Mouse (Mus musculus) ES-E14 (cell line): ENCODE measurements at regions not wholly inside any gene's neighbourhood (a gene's known extent, or its start where the extent isn't known, plus 50 kb on each side); places are given as distances from the start of the nearest gene placed in this dataset.

Experiments used
- DNase-seq: peaks from one replicate; pipeline ENCODE4 v3.0.0-alpha.2; 2013; ENCODE audit warnings: low read depth, low spot score
- H3K27ac ChIP-seq: 2 replicates; pipeline ENCODE4 v1.5.1; 2012; ENCODE audit warnings: low read depth, mild to moderate bottlenecking, low read length, moderate library complexity, mixed read lengths; ENCODE audit not compliant: poor library complexity, insufficient read depth, severe bottlenecking
- H3K36me3 ChIP-seq: 2 replicates; pipeline ENCODE4 v1.6.1; 2012; ENCODE audit warnings: mild to moderate bottlenecking, low read length, moderate library complexity, mixed read lengths; ENCODE audit not compliant: control insufficient read depth, poor library complexity, insufficient read depth, severe bottlenecking
- H3K4me1 ChIP-seq, 2 experiments: fragments of 150-350 bp in 1 of 2; sonication (generic) in 1 of 2; 2 replicates each; pipeline ENCODE4 v1.6.1; 2012; ENCODE audit warnings: low read length in 2 of 2, mild to moderate bottlenecking in 1 of 2, mixed read lengths in 1 of 2; ENCODE audit not compliant: control insufficient read depth in 2 of 2, insufficient read depth in 2 of 2, poor library complexity in 1 of 2
- H3K4me3 ChIP-seq, 2 experiments: fragments of 150-350 bp in 1 of 2; sonication (generic) in 1 of 2; 2 replicates each; pipeline ENCODE4 v1.5.1; 2012; ENCODE audit warnings: low read length in 2 of 2, low read depth in 1 of 2, mild to moderate bottlenecking in 1 of 2, mixed read lengths in 1 of 2; ENCODE audit not compliant: insufficient read depth in 1 of 2, poor library complexity in 1 of 2, severe bottlenecking in 1 of 2
- H3K9ac ChIP-seq: 2 replicates; pipeline ENCODE4 v1.6.1; 2012; ENCODE audit warnings: low read depth, mild to moderate bottlenecking, low read length, mixed read lengths; ENCODE audit not compliant: poor library complexity, insufficient read depth, severe bottlenecking
- H3K9me3 ChIP-seq: fragments of 150-350 bp; sonication (generic); 2 replicates; pipeline ENCODE4 v1.6.1; 2012; ENCODE audit warnings: low read depth, mild to moderate bottlenecking, low read length; ENCODE audit not compliant: control insufficient read depth, insufficient read depth
- CHD2 ChIP-seq: IDR thresholded peaks from 2 replicates; pipeline ENCODE4 v1.6.1; 2014; ENCODE audit warnings: mild to moderate bottlenecking, low read depth, low read length, inconsistent platforms
- HCFC1 ChIP-seq: IDR thresholded peaks from 2 replicates; pipeline ENCODE4 v1.6.1; 2012; ENCODE audit warnings: low read length, inconsistent platforms, borderline replicate concordance; ENCODE audit not compliant: insufficient read depth
- MAFK ChIP-seq: IDR thresholded peaks from 2 replicates; pipeline ENCODE4 v1.6.1; 2014; ENCODE audit warnings: mild to moderate bottlenecking, low read depth, low read length, inconsistent platforms; ENCODE audit not compliant: insufficient read depth
- ZC3H11A ChIP-seq: IDR thresholded peaks from 2 replicates; pipeline ENCODE4 v1.6.1; 2012; ENCODE audit warnings: low read depth, mild to moderate bottlenecking, inconsistent platforms, low read length, borderline replicate concordance
- ZNF384 ChIP-seq: IDR thresholded peaks from 2 replicates; pipeline ENCODE4 v1.6.1; 2012; ENCODE audit warnings: low read depth, low read length, inconsistent platforms
- in situ Hi-C, 2 experiments: fragments of 600-800 bp; cut with MboI; formaldehyde crosslinking; loops; one replicate each; pipeline ENCODE4 v1.15.1; 2025; ENCODE audit warnings: low sequenced_read_pairs in 2 of 2, inconsistent platforms in 1 of 2; ENCODE audit not compliant: unreplicated experiment in 2 of 2

GRCm38 (mm10) chrX:99574441-99575103 lies 103.5 kb upstream of the Pja1 start:
- H3K36me3 ChIP-seq: no peaks in the 10 kb centered on the region
- no peaks in the 10 kb centered on the region for H3K4me1 ChIP-seq
- TF ChIP-seq ZC3H11A: 0 out of 2 replicates have a peak, but pooled peaks have one; percentile 5
- TF ChIP-seq HCFC1: no peak
- H3K9me3 ChIP-seq: no peaks in the 10 kb centered on the region
- in situ Hi-C loops: loop anchor here (5.0 to 25.0 kb wide), 2 partner anchors 437 kb away; partner anchors contain the start of gene Efnb1 (in 2 of the 2)
- no peak overlapping the region for H3K27ac ChIP-seq
- DNase-seq: no peak
- H3K4me3 ChIP-seq: no peak overlapping the region
- no peak overlapping the region for H3K9ac ChIP-seq

GRCm38 (mm10) chrX:99570161-99570560 lies 99.1 kb upstream of the Pja1 start:
- no peak overlapping the region for H3K27ac ChIP-seq
- H3K4me1 ChIP-seq: peaks cover 0 to 3% of the 10 kb centered on the region in 2 experiments; a peak in 1 of 4 replicates
- no peak overlapping the region for H3K4me3 ChIP-seq
- no peak for DNase-seq
- no peaks in the 10 kb centered on the region for H3K36me3 ChIP-seq
- no peaks in the 10 kb centered on the region for H3K9me3 ChIP-seq
- in situ Hi-C loops: loop anchor here in 1 of 2 experiments (5.0 kb wide), 1 partner anchor 433 kb away; the partner anchor contains the start of gene Efnb1
- H3K9ac ChIP-seq: no peak overlapping the region
- TF ChIP-seq ZC3H11A (no peak), CHD2 (no peak), HCFC1 (no peak), MAFK (no peak), ZNF384 (no peak)

- Histone ChIP-seq H3K9ac (no peak overlapping the region), H3K27ac (no peak overlapping the region), H3K36me3 (no peaks in the 10 kb centered on the region), H3K4me3 (no peak overlapping the region), H3K4me1 (peaks cover 0 to 3% of the 10 kb centered on the region in 2 experiments; a peak in 1 of 4 replicates), H3K9me3 (no peaks in the 10 kb centered on the region)
- TF ChIP-seq CHD2 (no peak), MAFK (no peak), ZNF384 (no peak), ZC3H11A (no peak), HCFC1 (no peak)
- DNase-seq: no peak
- in situ Hi-C loops: no loop called here
Observed at GRCm38 (mm10) chrX:99568244-99568643, 97.2 kb upstream of the Pja1 start.

GRCm38 (mm10) chrX:99567367-99568164 lies 96.5 kb upstream of the Pja1 start:
- Histone ChIP-seq H3K9me3 (no peaks in the 10 kb centered on the region), H3K4me3 (peak overlapping the region in 1 of 2 experiments; percentile 5; a peak in 1 of 4 replicates), H3K27ac (no peak overlapping the region), H3K36me3 (no peaks in the 10 kb centered on the region), H3K4me1 (peaks cover 0 to 3% of the 10 kb centered on the region in 2 experiments; a peak in 1 of 4 replicates), H3K9ac (no peak overlapping the region)
- DNase-seq: no peak
- in situ Hi-C loops: no loop called here
- TF ChIP-seq ZC3H11A (no peak), MAFK (no peak), ZNF384 (no peak), CHD2 (no peak), HCFC1 (no peak)
